25 mouse cellular contexts compared by ENCODE assay signal in genomic region chr2:107010160-107010559, GRCm38 (mm10). TPM values are rescaled to one million over a fixed set of nuclear protein-coding genes. Genes with fewer than 3 reads are reported as not detected.
DNase-seq lines count a peak whose midpoint lies in the region; ATAC-seq and TF ChIP-seq lines count a peak whose summit lies in the region.
"Had no signal": no experiment of that assay in that cellular context is flagged by ENCODE, and none has a peak within 500 bp of the region (broad histone marks: within the 10 kb centered on the region; RNA-seq: fewer than 3 reads in every experiment).

No protein-coding gene starts in this region.

- TF ChIP-seq RAD21 in MEL (IDR thresholded peaks at IDR 0.05; ENCODE audit: low read depth, low read length): peak; percentile 37

- no peak overlapping the region for H3K27ac ChIP-seq in lung, embryonic 14.5 days (ENCODE audit: low read depth)
- no peak overlapping the region for H3K27ac ChIP-seq in MEL (ENCODE audit: control insufficient read depth, low read depth, low read length)
- H3K27ac ChIP-seq in kidney, adult 2 months (ENCODE audit: insufficient read depth, low read depth, low read length): no peak overlapping the region
- H3K27ac ChIP-seq: embryonic facial prominence, embryonic 15.5 days; forebrain, embryonic 13.5 days; liver, embryonic 12.5 days; neural tube, embryonic 13.5 days had no signal

- no peak overlapping the region for H3K4me2 ChIP-seq in lung, embryonic 14.5 days
- H3K4me2 ChIP-seq: embryonic facial prominence, embryonic 15.5 days; forebrain, embryonic 13.5 days; heart, embryonic 12.5 days; liver, embryonic 12.5 days; neural tube, embryonic 13.5 days had no signal

- no peak for TF ChIP-seq EP300 in MEL (IDR thresholded peaks at IDR 0.05; ENCODE audit: low read depth in 1 of 2, low read length in 2 of 2)

- no peaks in the 10 kb centered on the region for H3K4me1 ChIP-seq in lung, embryonic 14.5 days (ENCODE audit: insufficient read depth)
- no peaks in the 10 kb centered on the region for H3K4me1 ChIP-seq in MEL (ENCODE audit: control insufficient read depth in 1 of 2, insufficient read depth in 2 of 2, low read length in 2 of 2)
- no peaks in the 10 kb centered on the region for H3K4me1 ChIP-seq in kidney, adult 2 months (ENCODE audit: control insufficient read depth, insufficient read depth, low read length)
- H3K4me1 ChIP-seq: embryonic facial prominence, embryonic 15.5 days; forebrain, embryonic 13.5 days; heart, embryonic 12.5 days; liver, embryonic 12.5 days; neural tube, embryonic 13.5 days had no signal

- H3K9ac ChIP-seq in lung, embryonic 14.5 days: no peak overlapping the region
- H3K9ac ChIP-seq in MEL (ENCODE audit: control insufficient read depth, low read depth, low read length, poor library complexity, severe bottlenecking): no peak overlapping the region
- H3K9ac ChIP-seq: embryonic facial prominence, embryonic 15.5 days; forebrain, embryonic 13.5 days; heart, embryonic 12.5 days; liver, embryonic 12.5 days; neural tube, embryonic 13.5 days had no signal

- no peaks in the 10 kb centered on the region for H3K27me3 ChIP-seq in lung, embryonic 14.5 days (ENCODE audit: insufficient read depth, low read length)
- H3K27me3 ChIP-seq in MEL (ENCODE audit: control insufficient read depth in 1 of 2, insufficient read depth in 2 of 2, low read length in 2 of 2): peaks cover 0 to 2% of the 10 kb centered on the region in 2 experiments; a peak in 1 of 4 replicates
- no peaks in the 10 kb centered on the region for H3K27me3 ChIP-seq in kidney, adult 2 months (replicated peaks; ENCODE audit: control insufficient read depth, insufficient read depth, low read length)
- H3K27me3 ChIP-seq: embryonic facial prominence, embryonic 15.5 days; forebrain, embryonic 13.5 days; heart, embryonic 12.5 days; liver, embryonic 12.5 days; neural tube, embryonic 13.5 days had no signal

- no peaks in the 10 kb centered on the region for H3K36me3 ChIP-seq in lung, embryonic 14.5 days (ENCODE audit: insufficient read depth)
- H3K36me3 ChIP-seq in MEL (ENCODE audit: control insufficient read depth in 1 of 2, insufficient read depth in 2 of 2, low read length in 2 of 2): no peaks in the 10 kb centered on the region
- H3K36me3 ChIP-seq in kidney, adult 2 months (ENCODE audit: control insufficient read depth, insufficient read depth, low read length): no peaks in the 10 kb centered on the region
- H3K36me3 ChIP-seq: embryonic facial prominence, embryonic 15.5 days; heart, embryonic 12.5 days; liver, embryonic 12.5 days; neural tube, embryonic 13.5 days had no signal

- TF ChIP-seq POLR2A in MEL (IDR thresholded peaks at IDR 0.05; ENCODE audit: control insufficient read depth in 1 of 2, insufficient read depth in 1 of 2, low read depth in 1 of 2, low read length in 2 of 2, poor library complexity in 1 of 2): no peak
- TF ChIP-seq POLR2A in kidney, adult 2 months (IDR thresholded peaks at IDR 0.05; ENCODE audit: low read depth, low read length): no peak

- DNase-seq in heart, adult 11 months: peak; percentile 63
- DNase-seq in heart, adult 18-20 months: no peak
- DNase-seq in lung, embryonic 14.5 days: peak; percentile 18
- no peak for DNase-seq in lung, postnatal 25 days (ENCODE audit: low spot score)
- peak; percentile 14 for DNase-seq in MEL (ENCODE audit: low read depth, low spot score)
- peak; percentile 63 for DNase-seq in brain, adult 2 months (ENCODE audit: low read depth, low spot score)
- DNase-seq in yolk sac, embryonic 10.5 days (ENCODE audit: low spot score): no peak
- no peak for DNase-seq in kidney, adult 2 months
- DNase-seq: cerebellum, adult 2 months; gastrocnemius, postnatal 10 days; kidney, adult 9 months; left cerebral cortex, postnatal 4 days had no signal

- TF ChIP-seq CTCF in lung, embryonic 14.5 days (IDR thresholded peaks at IDR 0.05; ENCODE audit: low read depth): no peak
- TF ChIP-seq CTCF in MEL (IDR thresholded peaks at IDR 0.05 in 2 of 3, conservative IDR thresholded peaks at IDR 0.05 in 1 of 3; ENCODE audit: control insufficient read depth in 1 of 3, insufficient read depth in 1 of 3, low read depth in 2 of 3, low read length in 3 of 3, poor library complexity in 1 of 3, severe bottlenecking in 1 of 3): peak in 2 of 3 experiments; percentile 20 to 31; a peak in 3 of 6 replicates
- TF ChIP-seq CTCF in kidney, adult 2 months (conservative IDR thresholded peaks at IDR 0.05; ENCODE audit: insufficient read depth, insufficient read length, low read depth, low read length): no peak

- no peaks in the 10 kb centered on the region for H3K9me3 ChIP-seq in lung, embryonic 14.5 days (ENCODE audit: low read depth, low read length)
- H3K9me3 ChIP-seq in MEL (replicated peaks; ENCODE audit: insufficient read depth, low read length): no peaks in the 10 kb centered on the region
- H3K9me3 ChIP-seq: embryonic facial prominence, embryonic 15.5 days; forebrain, embryonic 13.5 days; heart, embryonic 12.5 days; liver, embryonic 12.5 days; neural tube, embryonic 13.5 days had no signal

- WGBS in lung, embryonic 14.5 days: 79% methylated on average over 6 of the region's 6 CpGs
- 83% methylated on average over 6 of the region's 6 CpGs for WGBS in kidney, adult 2 months

- ATAC-seq in lung, embryonic 14.5 days (ENCODE audit: insufficient read depth): no peak
- ATAC-seq: CD4-positive, CD25-positive, alpha-beta regulatory T cell, adult 4 months; forebrain, embryonic 13.5 days; liver, embryonic 12.5 days had no signal

- H3K79me2 ChIP-seq in MEL (ENCODE audit: control insufficient read depth, insufficient read depth, low read length, poor library complexity): no peaks in the 10 kb centered on the region

- no peak overlapping the region for H3K4me3 ChIP-seq in lung, embryonic 14.5 days (ENCODE audit: low read depth, low read length)
- no peak overlapping the region for H3K4me3 ChIP-seq in MEL (ENCODE audit: control insufficient read depth in 1 of 2, insufficient read depth in 1 of 2, low read depth in 2 of 2, low read length in 2 of 2)
- H3K4me3 ChIP-seq in kidney, adult 2 months (ENCODE audit: insufficient read depth, low read depth, low read length): no peak overlapping the region
- H3K4me3 ChIP-seq: embryonic facial prominence, embryonic 15.5 days; forebrain, embryonic 13.5 days; heart, embryonic 12.5 days; liver, embryonic 12.5 days; neural tube, embryonic 13.5 days had no signal

TF ChIP-seq in MEL, 35 proteins besides CTCF, POLR2A, EP300 and RAD21:
- TF ChIP-seq SMC3 (IDR thresholded peaks at IDR 0.05; ENCODE audit: low read depth, low read length) (peak; percentile 45), USF1 (IDR thresholded peaks at IDR 0.05; ENCODE audit: low read depth, low read length) (no peak), TAL1 (IDR thresholded peaks at IDR 0.05; ENCODE audit: low read length) (no peak)
TF ChIP-seq in MEL: peak in this region for 1.

RNA-seq across cellular contexts. Expression of gene Arl14ep, which starts 35.9 kb away (rescaled TPM):
- total RNA-seq in heart, adult 18-20 months (2021): 10 to 100 TPM in 1 of 2 experiments, 1 to 10 TPM in 1; 9.3 to 11.1 TPM
- 44.8 and 48.3 TPM in 2 replicates for polyA plus RNA-seq in lung, embryonic 14.5 days (2014; fragmentation: Nextera tagmentation; extraction: Ambion mirVana)
- 26.2 and 39.2 TPM in 2 replicates for total RNA-seq in MEL (2012; rRNA removed)
- polyA plus RNA-seq in MEL (2012; ENCODE audit: insufficient read depth in 1 of 2, insufficient read length in 2 of 2, low read depth in 1 of 2, low replicate concordance in 2 of 2, missing spikeins in 1 of 2): 100 to 1,000 TPM in 1 of 2 experiments, 10 to 100 TPM in 1; 33.1 to 105 TPM
- polyA plus RNA-seq in kidney, adult 2 months (2012; rRNA removed): 5.7 and 6.7 TPM in 2 replicates

RNA-seq across cellular contexts. Expression of gene Fshb, which starts 49.3 kb away (rescaled TPM):
- total RNA-seq in heart, adult 18-20 months (2021): not detected
- not detected in 2 replicates for polyA plus RNA-seq in lung, embryonic 14.5 days (2014; fragmentation: Nextera tagmentation; extraction: Ambion mirVana)
- not detected in 2 replicates for total RNA-seq in MEL (2012; rRNA removed)
- polyA plus RNA-seq in MEL (2012; ENCODE audit: insufficient read depth in 1 of 2, insufficient read length in 2 of 2, low read depth in 1 of 2, low replicate concordance in 2 of 2, missing spikeins in 1 of 2): not detected
- polyA plus RNA-seq in kidney, adult 2 months (2012; rRNA removed): not detected in 2 replicates
- total RNA-seq: common myeloid progenitor, adult 5-6 weeks; gastrocnemius, postnatal 10 days; hematopoietic stem cell, adult 5-6 weeks; layer of hippocampus, adult 18-20 months; left cerebral cortex, postnatal 4 days; megakaryocyte, adult 5-6 weeks; monocyte, adult 5-6 weeks had no signal
- polyA plus RNA-seq: CD4-positive, CD25-positive, alpha-beta regulatory T cell, adult 4 months; cerebellum, adult 2 months; embryonic facial prominence, embryonic 15.5 days; forebrain, embryonic 13.5 days; heart, embryonic 12.5 days; liver, embryonic 12.5 days; lung, embryonic 16.5 days; neural tube, embryonic 13.5 days; small intestine, adult 2 months had no signal

Comparison
In these comparisons a context has a peak if more than half of its experiments do, and no peak if none do; other contexts are left out.
1. DNase-seq: peak in heart, adult 11 months (single experiment), lung, embryonic 14.5 days (single experiment), MEL (single experiment) and brain, adult 2 months (single experiment); none in heart, adult 18-20 months (0 of 2), lung, postnatal 25 days (single experiment), yolk sac, embryonic 10.5 days (single experiment) and kidney, adult 2 months (single experiment).
2. CTCF ChIP-seq: peak in MEL (2 of 3); none in lung, embryonic 14.5 days (single experiment) and kidney, adult 2 months (single experiment).